Mouse (Mus musculus) heart, embryonic 13.5 days (tissue): ENCODE results near the gene Map2. TPM values are rescaled to one million over a fixed set of nuclear protein-coding genes. Genes with fewer than 3 reads are reported as not detected.

Experiments
- ATAC-seq: fragments of 200-750 bp; cut with Nextera tagmentation; 2 replicates; pipeline ENCODE4 v1.8.0; 2017; ENCODE audit warnings: moderate TSS enrichment; ENCODE audit not compliant: insufficient number of reproducible peaks, low FRiP score, low TSS enrichment; ENCODE audit errors: extremely low read depth
- H3K27ac ChIP-seq: fragments of 300-500 bp; sonication (generic); replicated peaks from 2 replicates; pipeline ENCODE4 v1.5.1; 2015; ENCODE audit warnings: moderate library complexity, mild to moderate bottlenecking, inconsistent platforms
- H3K27me3 ChIP-seq: fragments of 300-500 bp; sonication (generic); replicated peaks from 2 replicates; pipeline ENCODE4 v1.6.1; 2015; ENCODE audit warnings: mild to moderate bottlenecking, inconsistent platforms
- H3K36me3 ChIP-seq: fragments of 300-500 bp; sonication (generic); 2 replicates; pipeline ENCODE4 v1.6.1; 2015; ENCODE audit warnings: mild to moderate bottlenecking, inconsistent platforms
- H3K4me1 ChIP-seq: fragments of 300-500 bp; sonication (generic); 2 replicates; pipeline ENCODE4 v1.6.1; 2015; ENCODE audit warnings: inconsistent platforms
- H3K4me2 ChIP-seq: fragments of 300-500 bp; sonication (generic); 2 replicates; pipeline ENCODE4 v1.6.1; 2015; ENCODE audit warnings: inconsistent platforms, mild to moderate bottlenecking, moderate library complexity
- H3K4me3 ChIP-seq: fragments of 300-500 bp; sonication (generic); 2 replicates; pipeline ENCODE4 v1.5.1; 2015; ENCODE audit warnings: moderate library complexity, mild to moderate bottlenecking, inconsistent platforms
- H3K9ac ChIP-seq: fragments of 300-500 bp; sonication (generic); 2 replicates; pipeline ENCODE4 v1.6.1; 2015; ENCODE audit warnings: inconsistent platforms, mild to moderate bottlenecking, moderate library complexity
- H3K9me3 ChIP-seq: fragments of 300-500 bp; sonication (generic); 2 replicates; pipeline ENCODE4 v1.6.1; 2016; ENCODE audit warnings: inconsistent platforms
- WGBS: fragments of 180-500 bp; shearing (Covaris S2); methylation state at CpG from one replicate; pipeline ENCODE4 v1.1.7; 2015; ENCODE audit warnings: mixed read lengths; 5-methylcytosine and 5-hydroxymethylcytosine counted together
- polyA plus RNA-seq: library from polyadenylated mRNA; unstranded; fragments of >200 nt; fragmentation: Nextera tagmentation; extraction: Ambion mirVana; gene quantifications from 2 replicates; pipeline ENCODE4 v1.2.1, GENCODE M21; 2015

Map2 gene
- polyA plus RNA-seq, result 2.7 and 3.3 TPM in 2 replicates

GRCm38 (mm10) chr1:66175041-66175665 is at the start of gene Map2:
Gene Map2, plus strand, starts transcription at chr1:66175273.
- Histone ChIP-seq H3K4me1 (peaks cover 9% of the 10 kb centered on the region), H3K36me3 (no peaks in the 10 kb centered on the region), H3K9me3 (no peaks in the 10 kb centered on the region), H3K27ac (no peak within 1 kb of the TSS), H3K4me3 (peak within 1 kb of the TSS; percentile 72), H3K27me3 (peaks cover 13% of the 10 kb centered on the region), H3K9ac (peak within 1 kb of the TSS; percentile 80), H3K4me2 (peak within 1 kb of the TSS; percentile 96)
- WGBS, result under 1% methylated on average over 47 of the region's 61 CpGs
- ATAC-seq, result peak; percentile 86

- no peak overlapping the region for H3K4me3 ChIP-seq
- H3K4me1 ChIP-seq, result no peaks in the 10 kb centered on the region
- H3K27ac ChIP-seq, result no peak overlapping the region
- no peak overlapping the region for H3K4me2 ChIP-seq
- H3K9ac ChIP-seq, result no peak overlapping the region
- ATAC-seq, result no peak
- no peaks in the 10 kb centered on the region for H3K36me3 ChIP-seq
- no peaks in the 10 kb centered on the region for H3K9me3 ChIP-seq
- H3K27me3 ChIP-seq, result no peaks in the 10 kb centered on the region
These were observed 42.1 kb upstream of the Map2 start for GRCm38 (mm10) chr1:66133014-66133413.

GRCm38 (mm10) chr1:66135324-66135723 is 39.7 kb upstream of the Map2 start:
- H3K4me1 ChIP-seq, result no peaks in the 10 kb centered on the region

DNA sequence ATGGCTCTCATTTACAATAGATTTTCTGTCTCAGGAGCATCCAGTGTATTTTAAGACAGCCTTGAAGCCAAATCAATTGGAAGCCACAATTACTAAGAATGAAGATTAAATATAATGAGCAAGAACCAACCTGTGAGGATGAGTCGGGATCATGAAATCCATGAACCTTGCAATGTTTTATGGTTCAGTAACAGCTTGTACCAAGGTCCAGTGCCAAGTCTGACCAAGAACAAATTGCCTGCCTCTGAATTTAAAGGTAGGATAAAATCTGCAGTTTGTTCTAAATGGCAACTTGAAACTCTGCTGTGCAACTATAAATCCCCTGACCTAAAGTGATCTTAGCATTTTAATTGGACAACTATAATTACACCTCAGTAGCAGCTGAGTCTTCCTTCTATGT is 34.4 kb upstream of the Map2 start:
- Histone ChIP-seq H3K4me3 (no peak overlapping the region), H3K4me1 (no peaks in the 10 kb centered on the region), H3K27me3 (no peaks in the 10 kb centered on the region), H3K4me2 (no peak overlapping the region), H3K9ac (no peak overlapping the region), H3K9me3 (no peaks in the 10 kb centered on the region), H3K27ac (no peak overlapping the region), H3K36me3 (no peaks in the 10 kb centered on the region)
- WGBS, result 72% methylated on average over 1 of the region's 1 CpGs
- no peak for ATAC-seq

More at GRCm38 (mm10) chr1:66135324-66135723, 39.7 kb upstream of the Map2 start:
- Histone ChIP-seq H3K9me3 (no peaks in the 10 kb centered on the region), H3K9ac (no peak overlapping the region), H3K27me3 (no peaks in the 10 kb centered on the region), H3K4me3 (no peak overlapping the region), H3K4me2 (no peak overlapping the region), H3K36me3 (no peaks in the 10 kb centered on the region), H3K27ac (no peak overlapping the region)
- ATAC-seq, result no peak

DNA sequence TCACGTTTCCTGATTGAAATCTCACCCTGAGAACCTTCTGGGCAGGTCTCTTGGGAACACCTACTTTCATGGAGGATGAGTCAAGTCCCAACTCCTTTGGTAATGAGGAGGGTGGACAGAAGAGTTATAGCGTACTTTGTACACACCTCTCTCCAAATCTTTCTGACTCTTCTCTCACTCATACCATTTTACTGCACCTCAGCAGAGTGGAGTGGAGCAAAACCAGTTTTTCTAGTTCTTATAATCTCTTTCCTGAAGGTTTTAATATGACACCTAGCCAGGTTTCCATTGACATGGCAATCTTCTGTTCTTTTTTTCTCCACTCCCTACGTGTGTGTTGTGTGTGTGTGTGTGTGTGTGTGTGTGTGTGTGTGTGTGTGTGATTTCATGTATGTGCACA is 29.9 kb upstream of the Map2 start:
- H3K27ac ChIP-seq, result no peak overlapping the region
- 47% methylated on average over 3 of the region's 3 CpGs for WGBS
- H3K4me2 ChIP-seq, result no peak overlapping the region
- no peaks in the 10 kb centered on the region for H3K36me3 ChIP-seq
- no peak overlapping the region for H3K9ac ChIP-seq
- no peak for ATAC-seq
- no peaks in the 10 kb centered on the region for H3K4me1 ChIP-seq
- H3K4me3 ChIP-seq, result no peak overlapping the region
- H3K9me3 ChIP-seq, result no peaks in the 10 kb centered on the region
- H3K27me3 ChIP-seq, result no peaks in the 10 kb centered on the region

DNA sequence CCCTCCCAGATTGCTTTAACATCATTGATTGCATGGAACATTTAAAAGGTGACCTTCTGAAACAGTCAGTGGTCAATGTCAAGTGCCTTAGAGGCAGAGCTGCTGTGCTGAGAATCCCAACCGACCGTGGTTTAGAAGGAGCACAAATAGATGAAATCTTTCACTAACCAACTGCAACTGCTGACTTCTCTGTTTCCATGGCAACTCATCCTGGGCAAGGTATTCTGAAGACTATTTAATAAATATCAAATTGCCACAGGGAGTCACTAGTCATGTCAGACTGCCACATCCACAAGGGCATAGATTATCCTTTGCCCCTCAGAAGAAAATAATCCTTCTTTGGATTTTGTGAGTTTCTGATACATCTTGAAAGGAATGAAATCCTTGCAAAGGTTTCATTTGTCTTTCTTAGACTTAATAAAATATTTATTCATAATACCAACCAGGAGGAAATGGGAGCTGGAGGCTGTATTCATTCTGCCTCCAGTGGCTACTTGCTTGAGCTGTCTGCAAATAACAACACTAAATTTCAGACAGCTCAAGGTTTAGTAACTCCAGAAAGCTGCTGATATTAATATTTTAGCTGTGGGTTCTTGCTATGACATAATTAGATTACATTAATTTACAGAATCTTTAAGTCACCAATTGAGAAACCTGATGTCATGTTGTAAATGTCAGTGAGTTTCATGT is 26.1 kb upstream of the Map2 start:
- ATAC-seq, result no peak
- H3K4me3 ChIP-seq, result no peak overlapping the region

DNA sequence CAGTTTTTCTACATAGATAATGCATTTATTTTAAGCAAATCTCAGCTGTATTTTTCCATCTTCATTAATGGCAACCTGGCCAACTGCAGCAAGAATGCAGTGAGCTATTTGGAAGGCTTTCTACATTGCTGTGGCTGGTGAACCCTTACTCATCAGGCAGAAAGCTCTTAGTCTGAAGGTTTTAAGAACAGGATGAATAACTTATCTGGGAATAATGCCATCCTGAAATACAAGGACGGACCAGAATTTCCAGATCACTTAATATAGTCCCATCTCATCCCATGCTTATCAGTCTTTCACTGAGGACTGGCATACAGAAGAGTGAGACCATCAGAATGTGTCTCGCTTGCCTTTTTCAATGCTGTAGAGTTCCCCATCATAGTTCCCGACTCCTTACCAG is 24.3 kb upstream of the Map2 start:
- no peak overlapping the region for H3K9ac ChIP-seq
- 70% methylated on average over 3 of the region's 3 CpGs for WGBS
- no peaks in the 10 kb centered on the region for H3K27me3 ChIP-seq
- no peaks in the 10 kb centered on the region for H3K9me3 ChIP-seq
- no peaks in the 10 kb centered on the region for H3K36me3 ChIP-seq
- ATAC-seq, result no peak
- H3K4me1 ChIP-seq, result no peaks in the 10 kb centered on the region
- H3K27ac ChIP-seq, result no peak overlapping the region
- no peak overlapping the region for H3K4me3 ChIP-seq
- no peak overlapping the region for H3K4me2 ChIP-seq

More for the DNA sequence above, 26.1 kb upstream of the Map2 start:
- no peak overlapping the region for H3K9ac ChIP-seq
- no peaks in the 10 kb centered on the region for H3K36me3 ChIP-seq
- H3K27ac ChIP-seq, result no peak overlapping the region
- H3K4me2 ChIP-seq, result no peak overlapping the region
- H3K4me1 ChIP-seq, result no peaks in the 10 kb centered on the region
- H3K27me3 ChIP-seq, result no peaks in the 10 kb centered on the region
- H3K9me3 ChIP-seq, result no peaks in the 10 kb centered on the region
- 76% methylated on average over 2 of the region's 2 CpGs for WGBS

DNA sequence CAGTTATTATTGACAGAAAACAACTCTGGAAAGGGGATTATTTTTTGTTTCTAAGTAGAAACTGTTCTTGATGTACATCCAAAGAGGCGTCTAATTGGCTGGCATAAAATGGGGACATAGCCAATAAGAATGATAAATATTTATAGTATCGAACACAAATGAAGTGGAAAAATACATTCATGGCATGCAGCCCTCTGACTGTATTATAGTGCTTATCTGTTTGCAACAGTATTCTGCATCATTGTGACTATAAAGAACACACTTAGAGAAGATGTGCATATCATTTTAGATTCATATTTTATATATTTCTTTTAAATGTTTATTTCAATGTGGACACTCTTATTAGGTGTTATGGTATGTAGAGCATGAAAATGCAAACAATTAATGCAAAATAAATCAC is 17.9 kb upstream of the Map2 start:
- Histone ChIP-seq H3K4me3 (no peak overlapping the region), H3K4me2 (no peak overlapping the region), H3K27ac (no peak overlapping the region), H3K27me3 (no peaks in the 10 kb centered on the region), H3K9ac (no peak overlapping the region), H3K36me3 (no peaks in the 10 kb centered on the region), H3K4me1 (no peaks in the 10 kb centered on the region), H3K9me3 (no peaks in the 10 kb centered on the region; the same call in 1 of the 2 replicates)
- no peak for ATAC-seq
- WGBS, result 70% methylated on average over 2 of the region's 2 CpGs

- no peak overlapping the region for H3K9ac ChIP-seq
- H3K9me3 ChIP-seq, result no peaks in the 10 kb centered on the region; the same call in 1 of the 2 replicates
- no peaks in the 10 kb centered on the region for H3K36me3 ChIP-seq
- no peak overlapping the region for H3K4me2 ChIP-seq
- no peak overlapping the region for H3K27ac ChIP-seq
- H3K27me3 ChIP-seq, result no peaks in the 10 kb centered on the region
- no peak overlapping the region for H3K4me3 ChIP-seq
- no peak for ATAC-seq
- no peaks in the 10 kb centered on the region for H3K4me1 ChIP-seq
These were observed 17.5 kb upstream of the Map2 start for GRCm38 (mm10) chr1:66157589-66157988.

DNA sequence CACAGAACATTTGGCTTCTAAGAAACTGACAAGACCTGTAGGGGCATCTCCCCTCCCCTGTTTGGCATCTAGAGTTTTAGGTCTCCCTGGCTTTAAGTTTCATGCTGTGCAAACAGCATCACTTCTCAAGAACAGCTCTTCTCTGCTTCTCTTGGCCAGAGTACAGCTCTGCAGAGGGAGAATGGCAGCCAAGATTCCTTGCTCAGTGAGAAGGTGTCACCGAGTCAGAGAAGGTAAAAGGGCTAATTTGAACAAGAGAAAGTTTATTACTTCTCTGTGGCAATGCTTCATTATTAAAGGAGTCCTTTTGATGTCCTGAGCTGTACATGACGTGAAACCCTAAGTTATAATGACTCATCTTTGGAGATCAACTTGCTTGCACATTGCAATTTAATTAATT is 10.4 kb upstream of the Map2 start:
- Histone ChIP-seq H3K27me3 (no peaks in the 10 kb centered on the region), H3K9ac (no peak overlapping the region), H3K4me2 (no peak overlapping the region), H3K9me3 (no peaks in the 10 kb centered on the region; the same call in 1 of the 2 replicates), H3K27ac (no peak overlapping the region), H3K4me1 (no peaks in the 10 kb centered on the region), H3K4me3 (no peak overlapping the region), H3K36me3 (no peaks in the 10 kb centered on the region)
- WGBS, result 55% methylated on average over 2 of the region's 2 CpGs
- no peak for ATAC-seq

DNA sequence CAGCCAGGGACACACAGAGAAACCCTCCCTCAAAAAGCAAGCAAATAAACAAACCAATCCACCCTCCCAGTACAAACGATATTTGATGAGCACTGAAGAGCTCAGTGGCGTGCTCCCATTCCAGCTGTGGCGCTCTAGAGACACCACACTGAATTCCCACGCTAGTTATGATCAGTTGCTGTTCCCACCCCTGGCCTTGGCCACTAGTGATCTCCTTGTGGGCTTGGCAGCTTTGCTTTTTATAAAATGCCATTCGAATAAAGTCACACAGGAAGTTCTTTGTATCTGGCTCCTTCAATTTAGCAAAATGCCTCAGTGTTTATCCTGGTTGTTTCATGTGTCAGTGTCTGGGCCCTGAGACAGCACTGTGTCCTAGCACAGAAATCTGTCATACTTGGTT is 6.4 kb upstream of the Map2 start:
- no peak for ATAC-seq

DNA sequence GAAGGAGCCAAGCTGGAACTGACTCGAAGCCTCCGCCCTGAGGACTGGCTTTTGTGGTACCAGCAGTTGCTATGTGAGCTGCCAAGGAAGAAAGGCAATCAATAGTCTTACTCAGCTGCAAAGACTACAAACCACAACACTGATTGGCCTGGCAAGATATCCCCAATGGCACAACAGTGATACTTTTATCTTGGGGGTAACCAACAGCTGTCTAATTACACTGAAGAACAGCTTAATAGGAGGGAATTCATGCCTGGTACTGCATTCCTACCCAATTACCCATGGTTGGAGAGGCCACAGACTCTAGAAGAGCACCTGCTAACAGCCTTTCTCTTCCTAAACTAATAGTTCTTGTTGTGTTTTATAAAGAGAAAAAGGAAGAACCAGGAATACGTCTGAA is 2.9 kb upstream of the Map2 start:
- H3K27me3 ChIP-seq, result peaks cover 13% of the 10 kb centered on the region
- no peak overlapping the region for H3K9ac ChIP-seq
- peaks cover 9% of the 10 kb centered on the region for H3K4me1 ChIP-seq
- ATAC-seq, result no peak
- H3K36me3 ChIP-seq, result no peaks in the 10 kb centered on the region
- H3K4me2 ChIP-seq, result no peak overlapping the region
- no peak overlapping the region for H3K27ac ChIP-seq
- no peak overlapping the region for H3K4me3 ChIP-seq
- H3K9me3 ChIP-seq, result no peaks in the 10 kb centered on the region
- WGBS, result 74% methylated on average over 3 of the region's 3 CpGs

More for the DNA sequence above, 6.4 kb upstream of the Map2 start:
- Histone ChIP-seq H3K9ac (no peak overlapping the region), H3K4me1 (no peaks in the 10 kb centered on the region), H3K27ac (no peak overlapping the region), H3K9me3 (no peaks in the 10 kb centered on the region), H3K36me3 (no peaks in the 10 kb centered on the region), H3K4me2 (no peak overlapping the region), H3K4me3 (no peak overlapping the region), H3K27me3 (no peaks in the 10 kb centered on the region; the same call in 1 of the 2 replicates)
- WGBS, result 68% methylated on average over 5 of the region's 5 CpGs
